ENCODE assay signal across 18 mouse cellular contexts in the genomic region with DNA sequence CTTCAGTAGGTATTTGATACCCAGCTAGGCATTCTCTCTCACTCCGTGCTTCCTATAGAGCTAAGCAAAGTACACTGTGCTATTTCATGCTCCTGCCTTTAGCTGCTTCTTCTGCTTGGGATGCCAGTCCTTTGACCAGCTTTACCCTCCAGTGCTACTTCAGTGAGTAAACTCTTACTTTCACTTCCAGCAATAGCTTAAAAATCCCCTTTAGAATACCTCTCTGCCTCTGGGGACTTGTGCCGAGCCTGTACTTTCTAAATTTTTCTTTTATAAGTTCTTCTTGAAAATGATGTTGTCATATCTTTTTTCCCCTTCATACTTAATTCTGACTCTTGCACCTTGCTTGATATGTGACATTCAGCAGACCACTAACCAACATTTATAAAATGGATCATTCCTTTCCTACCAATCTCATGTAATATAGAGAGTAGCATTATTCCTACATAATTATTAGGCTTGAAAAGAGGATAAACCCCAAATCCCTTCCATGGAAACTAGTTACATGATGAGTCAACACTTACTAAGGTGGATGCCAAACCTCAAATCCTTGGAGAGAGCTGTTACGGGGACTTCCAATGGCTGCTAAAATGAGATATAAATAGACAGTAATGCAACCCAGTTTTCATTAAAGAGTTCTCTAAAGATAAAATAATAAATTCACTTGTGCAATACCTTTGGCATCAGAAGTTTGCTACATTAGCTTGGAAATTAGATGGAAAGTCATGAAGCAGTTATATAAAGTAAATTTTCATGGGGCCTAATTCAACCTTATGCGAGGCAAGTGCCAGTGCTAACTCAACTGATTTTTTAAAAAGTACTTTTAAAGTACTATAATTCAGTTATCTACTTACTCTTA.
DNase-seq lines count a peak whose midpoint lies in the region; TF ChIP-seq lines count a peak whose summit lies in the region.
"Had no signal": no experiment of that assay in that cellular context is flagged by ENCODE, and none has a peak within 500 bp of the region (broad histone marks: within the 10 kb centered on the region; RNA-seq: fewer than 3 reads in every experiment).

No protein-coding gene starts in this region.

- peak; percentile 91 for DNase-seq in heart, adult 11 months
- no peak for DNase-seq in heart, embryonic 10.5 days (ENCODE audit: low spot score)
- DNase-seq in 3T3-L1 (ENCODE audit: low read depth, low spot score) (peak; percentile 93), CH12.LX (ENCODE audit: extremely low read depth) (peak; percentile 31)
- no peak for DNase-seq in layer of hippocampus, postnatal 25 days (ENCODE audit: extremely low spot score in 1 of 2, low spot score in 1 of 2)
- DNase-seq in midbrain, embryonic 10.5 days (ENCODE audit: low spot score), result no peak
- no peak for DNase-seq in natural killer cell, adult 2 months (ENCODE audit: low spot score in 2 of 2)
- DNase-seq: adrenal gland, adult 8-10 months; cerebellum, adult 9-11 months; kidney, adult 18-20 months; liver, postnatal 0 days; lung, postnatal 10 days; thymus, adult 18-20 months had no signal

- H3K79me2 ChIP-seq in CH12.LX (replicated peaks; ENCODE audit: control insufficient read depth, extremely low read depth, insufficient read depth, poor library complexity, severe bottlenecking) (no peaks in the 10 kb centered on the region), myocyte (ENCODE audit: control insufficient read depth, insufficient read depth) (no peaks in the 10 kb centered on the region)

- H3ac ChIP-seq in myocyte (ENCODE audit: control insufficient read depth, insufficient read length), result no peak overlapping the region

- no peaks in the 10 kb centered on the region for H3K27me3 ChIP-seq in heart, embryonic 10.5 days (ENCODE audit: insufficient read depth, poor library complexity, severe bottlenecking)
- H3K27me3 ChIP-seq in CH12.LX (replicated peaks) (no peaks in the 10 kb centered on the region), myocyte (ENCODE audit: control insufficient read depth, insufficient read depth, insufficient read length) (no peaks in the 10 kb centered on the region)
- no peaks in the 10 kb centered on the region for H3K27me3 ChIP-seq in midbrain, embryonic 10.5 days (ENCODE audit: low read depth, poor library complexity, severe bottlenecking)
- H3K27me3 ChIP-seq: embryonic facial prominence, embryonic 13.5 days had no signal

- no peak for TF ChIP-seq POLR2A in CH12.LX (IDR thresholded peaks at IDR 0.05; ENCODE audit: low read depth, low read length)
- no peak for TF ChIP-seq POLR2A in myocyte (IDR thresholded peaks at IDR 0.05; ENCODE audit: insufficient read length, low read depth)

- in situ Hi-C loops in CH12.LX (cut with MboI; ENCODE audit: low pct_ligation_motif_present, low pct_unique_long_range_greater_than_20kb, low sequenced_read_pairs), result no loop called here

- no peaks in the 10 kb centered on the region for H3K4me1 ChIP-seq in heart, embryonic 10.5 days
- peaks cover 3 to 36% of the 10 kb centered on the region in 2 experiments; a peak in 3 of 4 replicates for H3K4me1 ChIP-seq in CH12.LX (ENCODE audit: control insufficient read depth in 1 of 2, insufficient read depth in 2 of 2)
- no peaks in the 10 kb centered on the region for H3K4me1 ChIP-seq in midbrain, embryonic 10.5 days
- H3K4me1 ChIP-seq: embryonic facial prominence, embryonic 13.5 days; hindbrain, embryonic 10.5 days had no signal

- peak overlapping the region; percentile 50 for H3K4me2 ChIP-seq in CH12.LX (ENCODE audit: insufficient read depth, low read depth, poor library complexity, severe bottlenecking)
- peak overlapping the region; percentile 39 for H3K4me2 ChIP-seq in myocyte (ENCODE audit: low read depth)
- H3K4me2 ChIP-seq: embryonic facial prominence, embryonic 13.5 days had no signal

- TF ChIP-seq EP300 in CH12.LX (IDR thresholded peaks at IDR 0.05; ENCODE audit: low read length), result peak; percentile 79

- H3K27ac ChIP-seq in heart, embryonic 10.5 days, result no peak overlapping the region
- no peak overlapping the region for H3K27ac ChIP-seq in CH12.LX (ENCODE audit: insufficient read depth, low read depth)
- H3K27ac ChIP-seq in midbrain, embryonic 10.5 days (replicated peaks), result no peak overlapping the region
- H3K27ac ChIP-seq: embryonic facial prominence, embryonic 13.5 days; hindbrain, embryonic 10.5 days; hindbrain, postnatal 0 days; kidney, postnatal 0 days had no signal

- no peak overlapping the region for H3K4me3 ChIP-seq in heart, embryonic 10.5 days
- H3K4me3 ChIP-seq in CH12.LX (replicated peaks in 1 of 3; ENCODE audit: low read depth in 2 of 3, low read length in 2 of 3, poor library complexity in 1 of 3), result no peak overlapping the region
- H3K4me3 ChIP-seq in myocyte, result no peak overlapping the region
- H3K4me3 ChIP-seq in midbrain, embryonic 10.5 days, result no peak overlapping the region
- H3K4me3 ChIP-seq: embryonic facial prominence, embryonic 13.5 days; hindbrain, embryonic 10.5 days had no signal

- 88% methylated on average over 4 of the region's 4 CpGs for WGBS in heart, embryonic 10.5 days
- WGBS in midbrain, embryonic 10.5 days, result 94% methylated on average over 4 of the region's 4 CpGs

- no peak for TF ChIP-seq CTCF in CH12.LX (conservative IDR thresholded peaks at IDR 0.05 in 1 of 2, IDR thresholded peaks at IDR 0.05 in 1 of 2; ENCODE audit: low read depth in 2 of 2, low read length in 2 of 2)

- no peaks in the 10 kb centered on the region for H3K9me3 ChIP-seq in heart, embryonic 10.5 days
- H3K9me3 ChIP-seq in CH12.LX (replicated peaks; ENCODE audit: low read length), result no peaks in the 10 kb centered on the region
- no peaks in the 10 kb centered on the region for H3K9me3 ChIP-seq in midbrain, embryonic 10.5 days (replicated peaks)
- H3K9me3 ChIP-seq: embryonic facial prominence, embryonic 13.5 days; hindbrain, embryonic 10.5 days had no signal

- TF ChIP-seq RAD21 in CH12.LX (IDR thresholded peaks at IDR 0.05; ENCODE audit: low read depth, low read length), result no peak

- no peaks in the 10 kb centered on the region for H3K36me3 ChIP-seq in heart, embryonic 10.5 days
- H3K36me3 ChIP-seq in CH12.LX (replicated peaks in 1 of 2; ENCODE audit: control insufficient read depth in 1 of 2, insufficient read depth in 1 of 2, low read length in 1 of 2), result no peaks in the 10 kb centered on the region
- H3K36me3 ChIP-seq in myocyte (ENCODE audit: control insufficient read depth, insufficient read depth), result no peaks in the 10 kb centered on the region
- no peaks in the 10 kb centered on the region for H3K36me3 ChIP-seq in midbrain, embryonic 10.5 days
- H3K36me3 ChIP-seq: embryonic facial prominence, embryonic 13.5 days; hindbrain, embryonic 10.5 days had no signal

- no peak overlapping the region for H3K9ac ChIP-seq in CH12.LX (ENCODE audit: insufficient read depth, low read depth)
- H3K9ac ChIP-seq: embryonic facial prominence, embryonic 13.5 days; liver, postnatal 0 days had no signal

- dilution Hi-C loops in CH12.LX (cut with MboI; ENCODE audit: extremely low pct_ligation_motif_present, extremely low pct_unique_long_range_greater_than_20kb, low sequenced_read_pairs), result no loop called here

TF ChIP-seq in CH12.LX, 34 proteins besides CTCF, POLR2A, EP300 and RAD21:
- peak; percentile 34; the same call in 1 of the 2 replicates for TF ChIP-seq ETS1 (conservative IDR thresholded peaks at IDR 0.05; ENCODE audit: low read depth, low read length)
- no peak for TF ChIP-seq CHD1 (IDR thresholded peaks at IDR 0.05; ENCODE audit: low read depth, low read length)
- peak; percentile 79 for TF ChIP-seq MEF2A (IDR thresholded peaks at IDR 0.05; ENCODE audit: borderline replicate concordance, low read depth, low read length)
- 0 out of 2 replicates have a peak, but pooled peaks have one; percentile 15 for TF ChIP-seq BHLHE40 (IDR thresholded peaks at IDR 0.05; ENCODE audit: low read depth, low read length)
- TF ChIP-seq IRF4 (IDR thresholded peaks at IDR 0.05; ENCODE audit: low read depth, low read length), result peak; percentile 82; the same call in 1 of the 2 replicates

TF ChIP-seq in myocyte, 11 proteins besides CTCF, POLR2A, EP300 and RAD21:
- TF ChIP-seq CEBPB (IDR thresholded peaks at IDR 0.05; ENCODE audit: insufficient read depth, poor library complexity, severe bottlenecking) (peak; percentile 68; the same call in 1 of the 2 replicates), TCF12 (IDR thresholded peaks at IDR 0.05; ENCODE audit: insufficient read depth, poor library complexity, severe bottlenecking) (no peak), POLR2AphosphoS2 (IDR thresholded peaks at IDR 0.05; ENCODE audit: insufficient read length, low read depth) (no peak), MYOG (IDR thresholded peaks at IDR 0.05; ENCODE audit: control insufficient read depth in 1 of 3, insufficient read depth in 1 of 3, insufficient read length in 2 of 3, low read depth in 2 of 3) (no peak)

Comparison
In these comparisons a context has a peak if more than half of its experiments do, and no peak if none do; other contexts are left out.
1. DNase-seq: peak in heart, adult 11 months (single experiment), 3T3-L1 (single experiment) and CH12.LX (single experiment); none in heart, embryonic 10.5 days (single experiment), layer of hippocampus, postnatal 25 days (0 of 2), midbrain, embryonic 10.5 days (single experiment) and natural killer cell, adult 2 months (0 of 2).